Mouse (Mus musculus): ENCODE data around the gene Agbl4. TPM values are rescaled to one million over a fixed set of nuclear protein-coding genes. Genes with fewer than 3 reads are reported as not detected.
A peak's percentile ranks its signal among the peaks of the same experiment; 100 is the strongest.

Agbl4 gene
- polyA plus RNA-seq, 1 experiment = 2.4 TPM

- TF ChIP-seq CTCF (IDR thresholded peaks at IDR 0.05; ENCODE audit: borderline replicate concordance, extremely low read depth, insufficient read depth, insufficient read length) (no peak), POLR2A (IDR thresholded peaks at IDR 0.05; ENCODE audit: borderline replicate concordance, extremely low read depth, insufficient read depth, insufficient read length, poor library complexity, severe bottlenecking) (no peak)
- DNase-seq (ENCODE audit: low read depth) = no peak
Measured at GRCm38 (mm10) chr4:111682793-111683192, 1285.3 kb downstream of the Agbl4 start.

- TF ChIP-seq CTCF (IDR thresholded peaks at IDR 0.05; ENCODE audit: borderline replicate concordance, extremely low read depth, insufficient read depth, insufficient read length) (no peak), POLR2A (IDR thresholded peaks at IDR 0.05; ENCODE audit: borderline replicate concordance, extremely low read depth, insufficient read depth, insufficient read length, poor library complexity, severe bottlenecking) (no peak)
- DNase-seq (ENCODE audit: low read depth) = peak; percentile 91
Measured at GRCm38 (mm10) chr4:111683843-111684242, 1286.4 kb downstream of the Agbl4 start.

GRCm38 (mm10) chr4:111685951-111686350 lies 1288.5 kb downstream of the Agbl4 start:
- no peak for TF ChIP-seq POLR2A (IDR thresholded peaks at IDR 0.05; ENCODE audit: borderline replicate concordance, extremely low read depth, insufficient read depth, insufficient read length, poor library complexity, severe bottlenecking)
- DNase-seq (ENCODE audit: low read depth) = peak; percentile 89

GRCm38 (mm10) chr4:111686951-111687350 lies 1289.5 kb downstream of the Agbl4 start:
- TF ChIP-seq POLR2A (IDR thresholded peaks at IDR 0.05; ENCODE audit: borderline replicate concordance, extremely low read depth, insufficient read depth, insufficient read length, poor library complexity, severe bottlenecking) = no peak
- peak; percentile 89 for TF ChIP-seq CTCF (IDR thresholded peaks at IDR 0.05; ENCODE audit: borderline replicate concordance, extremely low read depth, insufficient read depth, insufficient read length)
- peak; percentile 90 for DNase-seq (ENCODE audit: low read depth)

GRCm38 (mm10) chr4:111687613-111688012 lies 1290.2 kb downstream of the Agbl4 start:
- TF ChIP-seq POLR2A (IDR thresholded peaks at IDR 0.05; ENCODE audit: borderline replicate concordance, extremely low read depth, insufficient read depth, insufficient read length, poor library complexity, severe bottlenecking) = no peak
- peak; percentile 90 for TF ChIP-seq CTCF (IDR thresholded peaks at IDR 0.05; ENCODE audit: borderline replicate concordance, extremely low read depth, insufficient read depth, insufficient read length)
- peak; percentile 87 for DNase-seq (ENCODE audit: low read depth)

- peak; percentile 93 for DNase-seq (ENCODE audit: low read depth)
- TF ChIP-seq CTCF (IDR thresholded peaks at IDR 0.05; ENCODE audit: borderline replicate concordance, extremely low read depth, insufficient read depth, insufficient read length) (no peak), POLR2A (IDR thresholded peaks at IDR 0.05; ENCODE audit: borderline replicate concordance, extremely low read depth, insufficient read depth, insufficient read length, poor library complexity, severe bottlenecking) (no peak)
Measured at GRCm38 (mm10) chr4:111691057-111691543, 1293.6 kb downstream of the Agbl4 start.

GRCm38 (mm10) chr4:111701381-111701780 lies 1303.9 kb downstream of the Agbl4 start:
- no peak for DNase-seq (ENCODE audit: low read depth)
- TF ChIP-seq POLR2A (IDR thresholded peaks at IDR 0.05; ENCODE audit: borderline replicate concordance, extremely low read depth, insufficient read depth, insufficient read length, poor library complexity, severe bottlenecking) = no peak

- no peak for DNase-seq (ENCODE audit: low read depth)
- no peak for TF ChIP-seq POLR2A (IDR thresholded peaks at IDR 0.05; ENCODE audit: borderline replicate concordance, extremely low read depth, insufficient read depth, insufficient read length, poor library complexity, severe bottlenecking)
- TF ChIP-seq CTCF (IDR thresholded peaks at IDR 0.05; ENCODE audit: borderline replicate concordance, extremely low read depth, insufficient read depth, insufficient read length) = no peak
Measured at GRCm38 (mm10) chr4:111704126-111704525, 1306.7 kb downstream of the Agbl4 start.

- TF ChIP-seq POLR2A (IDR thresholded peaks at IDR 0.05; ENCODE audit: borderline replicate concordance, extremely low read depth, insufficient read depth, insufficient read length, poor library complexity, severe bottlenecking) = no peak
- no peak for TF ChIP-seq CTCF (IDR thresholded peaks at IDR 0.05; ENCODE audit: borderline replicate concordance, extremely low read depth, insufficient read depth, insufficient read length)
- DNase-seq (ENCODE audit: low read depth) = no peak
Measured at GRCm38 (mm10) chr4:111704975-111705374, 1307.5 kb downstream of the Agbl4 start.

Other genes with a start within 250 kb of the Agbl4 start
- 103 and 120 TPM in 2 replicates for gene Elavl4, start 45.8 kb upstream of the Agbl4 start, polyA plus RNA-seq (2012; rRNA removed)